Mouse (Mus musculus) hindbrain, embryonic 11.5 days (tissue): ENCODE results near the gene Abca6. TPM values are rescaled to one million over a fixed set of nuclear protein-coding genes. Genes with fewer than 3 reads are reported as not detected.

Experiments
- ATAC-seq: fragments of 200-750 bp; cut with Nextera tagmentation; 2 replicates; pipeline ENCODE4 v1.8.0; 2017; ENCODE audit warnings: mild to moderate bottlenecking, moderate TSS enrichment, moderate library complexity; ENCODE audit not compliant: low FRiP score
- DNase-seq: peaks from one replicate; pipeline ENCODE4 v3.0.0-alpha.2; 2015; ENCODE audit warnings: low spot score
- H3K27ac ChIP-seq: fragments of 300-500 bp; sonication (generic); 2 replicates; pipeline ENCODE4 v1.5.1; 2014; ENCODE audit warnings: mild to moderate bottlenecking, low read depth, low read length
- H3K27me3 ChIP-seq: fragments of 300-500 bp; sonication (generic); 2 replicates; pipeline ENCODE4 v1.6.1; 2014; ENCODE audit warnings: mild to moderate bottlenecking, low read length, moderate library complexity, mixed read lengths; ENCODE audit not compliant: control insufficient read depth, insufficient read depth
- H3K36me3 ChIP-seq: fragments of 300-500 bp; sonication (generic); 2 replicates; pipeline ENCODE4 v1.6.1; 2014; ENCODE audit warnings: mild to moderate bottlenecking, low read length, moderate library complexity, mixed read lengths; ENCODE audit not compliant: control insufficient read depth, insufficient read depth
- H3K4me1 ChIP-seq: fragments of 300-500 bp; sonication (generic); replicated peaks from 2 replicates; pipeline ENCODE4 v1.6.1; 2014; ENCODE audit warnings: low read length, mixed read lengths; ENCODE audit not compliant: control insufficient read depth, insufficient read depth
- H3K4me2 ChIP-seq: fragments of 300-500 bp; sonication (generic); replicated peaks from 2 replicates; pipeline ENCODE4 v1.6.1; 2014; ENCODE audit warnings: mild to moderate bottlenecking, low read depth, low read length
- H3K4me3 ChIP-seq: fragments of 300-500 bp; sonication (generic); 2 replicates; pipeline ENCODE4 v1.5.1; 2014; ENCODE audit warnings: low read depth, low read length
- H3K9ac ChIP-seq: fragments of 300-500 bp; sonication (generic); 2 replicates; pipeline ENCODE4 v1.6.1; 2014; ENCODE audit warnings: low read depth, low read length
- H3K9me3 ChIP-seq: fragments of 300-500 bp; sonication (generic); 2 replicates; pipeline ENCODE4 v1.6.1; 2016; ENCODE audit warnings: low read length; ENCODE audit not compliant: control insufficient read depth
- WGBS: fragments of 180-500 bp; shearing (Covaris S2); extraction: QIAGEN DNeasy Blood & Tissue Kit; methylation state at CpG from one replicate; pipeline ENCODE4 v1.1.7; 2014; 5-methylcytosine and 5-hydroxymethylcytosine counted together
- polyA plus RNA-seq: library from polyadenylated mRNA; unstranded; fragments of >200 nt; fragmentation: Nextera tagmentation; extraction: Ambion mirVana; gene quantifications from 2 replicates; pipeline ENCODE4 v1.2.1, GENCODE M21; 2014

The Abca6 gene
- polyA plus RNA-seq = 0.05 TPM in 1 of 2 replicates, not detected in the other

- Histone ChIP-seq H3K9me3 (no peaks in the 10 kb centered on the region), H3K27me3 (no peaks in the 10 kb centered on the region), H3K36me3 (no peaks in the 10 kb centered on the region), H3K4me2 (peak within 1 kb of the TSS; percentile 21; the same call in 1 of the 2 replicates), H3K4me1 (no peaks in the 10 kb centered on the region), H3K9ac (peak within 1 kb of the TSS; percentile 37; the same call in 1 of the 2 replicates), H3K4me3 (peak within 1 kb of the TSS; percentile 13; the same call in 1 of the 2 replicates), H3K27ac (no peak within 1 kb of the TSS)
- ATAC-seq (no peak), DNase-seq (peak; percentile 23)
- WGBS = 16% methylated on average over 8 of the region's 8 CpGs
These were observed at the start of gene Abca6 for GRCm38 (mm10) chr11:110251534-110251933. Abca6 (minus strand) TSS chr11:110251776.

DNA sequence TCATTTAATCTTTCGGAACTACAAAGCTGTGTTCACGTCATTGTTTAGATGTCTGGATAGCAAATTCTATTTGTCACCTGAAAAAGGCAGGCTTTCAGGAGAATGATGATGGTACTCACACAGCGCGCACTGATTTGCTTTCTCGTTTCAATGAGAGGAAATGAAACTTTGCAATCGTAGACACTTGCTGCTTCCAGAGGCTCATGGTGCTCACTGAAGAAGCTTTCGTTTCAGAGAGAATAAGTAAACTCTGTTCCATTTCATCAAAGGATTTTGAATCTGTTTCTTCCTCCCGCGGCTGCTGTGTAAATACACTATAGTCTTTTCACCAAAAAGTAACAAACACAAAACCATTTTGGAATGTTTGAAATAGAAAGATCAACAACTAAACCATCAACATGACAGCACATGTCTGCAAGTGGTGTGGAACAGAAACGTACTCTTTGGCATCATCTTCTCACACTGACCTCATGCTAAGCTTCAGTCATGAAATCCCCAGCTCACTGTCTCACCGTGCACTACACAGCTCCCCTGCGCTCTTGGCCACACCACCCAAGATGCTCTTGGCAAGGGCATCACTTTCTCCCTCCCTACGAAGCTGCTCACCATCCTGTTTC lies 46.4 kb upstream of the Abca6 start:
- ATAC-seq (no peak), DNase-seq (no peak)
- no peak overlapping the region for H3K27ac ChIP-seq
- H3K36me3 ChIP-seq = no peaks in the 10 kb centered on the region
- no peaks in the 10 kb centered on the region for H3K27me3 ChIP-seq
- H3K4me2 ChIP-seq = no peak overlapping the region
- 87% methylated on average over 13 of the region's 13 CpGs for WGBS
- H3K9ac ChIP-seq = no peak overlapping the region
- H3K4me3 ChIP-seq = no peak overlapping the region
- no peaks in the 10 kb centered on the region for H3K4me1 ChIP-seq
- H3K9me3 ChIP-seq = no peaks in the 10 kb centered on the region

DNA sequence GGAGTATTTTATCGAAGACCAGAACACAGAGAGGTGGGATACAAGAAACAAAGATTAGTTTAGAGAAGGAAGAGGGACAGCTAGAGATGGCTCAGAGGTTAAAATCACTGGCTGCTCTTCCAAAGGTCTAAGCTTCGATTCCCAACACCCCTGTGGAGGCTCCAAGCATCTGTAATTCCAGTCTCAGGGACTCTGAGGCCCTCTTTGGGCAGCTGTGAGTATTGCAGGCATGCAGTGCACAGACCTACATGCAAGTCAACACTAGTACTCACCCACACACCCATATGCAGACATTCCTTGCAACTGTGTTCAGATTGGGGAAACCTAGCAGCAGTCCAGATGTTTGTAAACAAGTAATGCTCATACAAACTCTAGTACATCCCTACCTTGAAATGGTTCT lies 39.0 kb upstream of the Abca6 start:
- Histone ChIP-seq H3K4me2 (no peak overlapping the region), H3K4me1 (no peaks in the 10 kb centered on the region), H3K27ac (no peak overlapping the region), H3K9ac (no peak overlapping the region), H3K4me3 (no peak overlapping the region), H3K27me3 (no peaks in the 10 kb centered on the region), H3K9me3 (no peaks in the 10 kb centered on the region), H3K36me3 (no peaks in the 10 kb centered on the region)
- no peak for ATAC-seq
- WGBS = 81% methylated on average over 2 of the region's 2 CpGs
- no peak for DNase-seq

DNA sequence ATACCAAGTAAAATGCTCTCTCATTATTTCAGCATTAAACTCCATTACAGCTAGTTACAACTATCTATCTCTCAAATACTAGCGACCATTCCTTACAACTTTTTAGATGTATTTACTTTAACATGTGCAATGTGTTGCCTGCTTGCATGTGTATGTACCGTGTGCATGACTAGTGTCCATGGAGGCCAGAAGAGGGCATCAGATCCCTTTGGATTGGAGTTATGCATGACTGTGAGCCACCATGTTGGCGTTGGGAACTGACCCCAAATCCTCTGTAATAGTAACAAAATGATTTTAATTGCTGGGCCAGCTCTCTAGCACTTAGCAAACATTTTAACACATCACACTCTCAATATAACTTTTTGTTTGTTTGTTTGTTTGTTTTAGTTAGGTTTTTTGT lies 36.8 kb upstream of the Abca6 start:
- Histone ChIP-seq H3K36me3 (no peaks in the 10 kb centered on the region), H3K4me2 (no peak overlapping the region), H3K9me3 (no peaks in the 10 kb centered on the region), H3K27me3 (no peaks in the 10 kb centered on the region), H3K4me3 (no peak overlapping the region), H3K4me1 (no peaks in the 10 kb centered on the region), H3K9ac (no peak overlapping the region), H3K27ac (no peak overlapping the region)
- ATAC-seq (no peak), DNase-seq (no peak)
- WGBS = 78% methylated on average over 3 of the region's 3 CpGs

DNA sequence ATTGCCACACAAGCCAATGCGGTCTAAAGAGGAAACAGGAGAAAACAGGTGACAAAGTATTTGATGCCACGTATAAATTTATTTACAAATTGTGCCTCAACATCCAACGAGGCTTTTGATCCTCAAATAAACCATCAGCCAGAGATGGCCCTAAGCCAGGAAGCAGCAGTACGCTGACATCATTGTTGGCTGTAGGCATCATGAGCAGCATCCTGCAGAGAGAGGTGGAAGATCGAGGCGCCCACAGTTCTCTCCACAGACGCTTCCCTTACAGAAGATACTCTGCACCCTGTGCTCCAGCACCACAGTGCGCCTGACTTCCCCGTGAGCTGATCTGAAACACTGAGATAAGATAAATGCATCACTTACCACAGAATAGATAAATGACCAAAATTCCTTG lies 36.1 kb upstream of the Abca6 start:
- H3K4me2 ChIP-seq = no peak overlapping the region
- H3K9me3 ChIP-seq = no peaks in the 10 kb centered on the region
- no peak for ATAC-seq
- no peaks in the 10 kb centered on the region for H3K4me1 ChIP-seq
- DNase-seq = no peak
- H3K9ac ChIP-seq = no peak overlapping the region
- no peaks in the 10 kb centered on the region for H3K27me3 ChIP-seq
- WGBS = 80% methylated on average over 9 of the region's 9 CpGs
- no peak overlapping the region for H3K27ac ChIP-seq
- H3K36me3 ChIP-seq = no peaks in the 10 kb centered on the region
- H3K4me3 ChIP-seq = no peak overlapping the region

- Histone ChIP-seq H3K27me3 (no peaks in the 10 kb centered on the region), H3K4me1 (no peaks in the 10 kb centered on the region), H3K4me3 (no peak overlapping the region), H3K9ac (no peak overlapping the region), H3K27ac (no peak overlapping the region), H3K4me2 (no peak overlapping the region), H3K9me3 (no peaks in the 10 kb centered on the region), H3K36me3 (no peaks in the 10 kb centered on the region)
- DNase-seq = no peak
- whole genome bisulfite sequencing = 79% methylated on average over 3 of the region's 3 CpGs
- ATAC-seq = no peak
These were observed 34.8 kb upstream of the Abca6 start for GRCm38 (mm10) chr11:110286331-110286730.

- no peak for DNase-seq
- H3K4me3 ChIP-seq = no peak overlapping the region
- WGBS = 70% methylated on average over 10 of the region's 10 CpGs
- H3K9ac ChIP-seq = no peak overlapping the region
- no peaks in the 10 kb centered on the region for H3K9me3 ChIP-seq
- no peak overlapping the region for H3K27ac ChIP-seq
- H3K27me3 ChIP-seq = no peaks in the 10 kb centered on the region
- no peaks in the 10 kb centered on the region for H3K4me1 ChIP-seq
- ATAC-seq = no peak
- H3K4me2 ChIP-seq = no peak overlapping the region
- H3K36me3 ChIP-seq = no peaks in the 10 kb centered on the region
These were observed 33.3 kb upstream of the Abca6 start for GRCm38 (mm10) chr11:110284849-110285248.

DNA sequence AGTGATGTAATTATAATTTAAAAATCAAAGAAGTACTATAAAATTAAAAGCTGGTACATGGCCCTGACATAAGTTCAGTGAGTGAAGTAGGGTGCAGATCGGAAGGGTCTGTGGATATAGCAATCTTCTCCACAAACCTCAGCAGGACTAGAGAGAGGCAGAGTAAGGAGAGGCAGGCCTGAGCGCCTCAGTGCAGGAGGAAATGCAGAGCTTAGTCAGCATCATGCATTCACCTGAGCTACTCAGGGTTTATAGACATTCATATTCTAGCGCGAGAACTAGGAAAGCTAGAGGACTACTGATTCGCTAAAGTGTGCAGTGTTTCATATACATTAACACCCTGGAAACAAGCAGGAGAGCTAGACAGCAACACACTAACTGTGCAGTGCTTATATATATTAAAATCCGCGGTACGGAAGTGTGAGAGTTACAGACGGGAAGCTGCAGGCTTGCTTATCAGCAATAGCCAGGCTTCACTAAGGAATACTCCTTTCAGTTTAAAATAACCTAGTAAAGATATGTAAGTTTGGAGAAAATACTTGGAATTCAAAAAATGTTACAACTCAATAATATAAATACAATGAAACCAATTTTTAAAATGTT lies 32.7 kb upstream of the Abca6 start:
- Histone ChIP-seq H3K4me2 (no peak overlapping the region), H3K36me3 (no peaks in the 10 kb centered on the region), H3K4me3 (no peak overlapping the region), H3K27ac (no peak overlapping the region), H3K4me1 (no peaks in the 10 kb centered on the region), H3K9ac (no peak overlapping the region), H3K9me3 (no peaks in the 10 kb centered on the region), H3K27me3 (no peaks in the 10 kb centered on the region)
- 87% methylated on average over 9 of the region's 9 CpGs for WGBS
- ATAC-seq (no peak), DNase-seq (no peak)

DNA sequence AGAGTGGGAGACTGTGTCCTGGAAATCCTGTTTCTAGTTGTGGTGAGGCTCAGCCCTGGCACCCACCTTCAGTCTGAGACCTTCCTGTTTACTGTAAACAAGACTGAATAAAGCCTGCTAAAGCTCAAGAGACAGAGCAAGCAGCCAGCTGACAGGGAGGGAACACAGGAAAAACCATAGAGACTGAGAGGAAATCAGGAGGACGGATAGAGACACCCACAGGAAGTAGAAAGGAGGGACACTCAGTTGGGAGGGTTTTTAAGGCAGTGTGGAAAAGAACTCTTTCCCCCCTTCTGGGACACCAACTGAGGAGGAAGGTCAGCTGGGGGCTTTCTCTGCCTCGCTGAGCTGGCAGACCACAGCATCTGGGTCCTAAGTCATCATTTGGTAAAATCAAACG lies 23.2 kb upstream of the Abca6 start:
- no peak overlapping the region for H3K4me2 ChIP-seq
- no peak overlapping the region for H3K9ac ChIP-seq
- DNase-seq (no peak), ATAC-seq (no peak)
- H3K36me3 ChIP-seq = no peaks in the 10 kb centered on the region
- no peaks in the 10 kb centered on the region for H3K9me3 ChIP-seq
- WGBS = 80% methylated on average over 3 of the region's 3 CpGs
- H3K27ac ChIP-seq = no peak overlapping the region
- H3K27me3 ChIP-seq = no peaks in the 10 kb centered on the region
- H3K4me1 ChIP-seq = no peaks in the 10 kb centered on the region
- H3K4me3 ChIP-seq = no peak overlapping the region
